Mouse (Mus musculus) cerebellum, adult 2 months (tissue): Measurements from ENCODE around the gene Itpr1.

Experiments used
- CTCF ChIP-seq: fragments of 200-500 bp; IDR thresholded peaks from 2 replicates; pipeline ENCODE4 v1.5.1; 2011; ENCODE audit warnings: low read depth, mild to moderate bottlenecking, control low read depth, low read length, moderate library complexity, borderline replicate concordance; ENCODE audit not compliant: insufficient read depth
- POLR2A ChIP-seq: fragments of 200-500 bp; IDR thresholded peaks from 2 replicates; pipeline ENCODE4 v1.6.1; 2011; ENCODE audit warnings: low read length, control low read depth, borderline replicate concordance; ENCODE audit not compliant: insufficient read depth

DNA sequence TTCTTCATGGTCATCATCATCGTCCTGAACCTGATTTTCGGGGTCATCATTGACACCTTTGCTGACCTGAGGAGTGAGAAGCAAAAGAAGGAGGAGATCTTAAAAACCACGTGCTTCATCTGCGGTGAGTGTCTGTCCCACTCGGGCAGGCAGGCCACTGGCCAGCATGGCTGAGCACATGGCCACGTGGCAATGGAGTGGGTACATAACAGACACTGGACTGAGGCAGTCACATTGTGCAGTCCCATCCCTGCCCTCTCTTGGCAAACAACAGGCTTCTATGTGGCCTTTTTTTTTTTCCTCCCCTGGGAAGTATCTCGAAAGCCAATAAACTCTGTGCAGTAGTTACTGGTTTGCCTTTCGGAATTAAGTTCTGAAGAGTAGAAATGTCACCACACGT, 306.4 kb downstream of the Itpr1 start:
- TF ChIP-seq CTCF: no peak
- TF ChIP-seq POLR2A: no peak
